Mouse (Mus musculus) limb, embryonic 12.5 days (tissue): ENCODE data around the gene Gm17324. TPM values are rescaled to one million over a fixed set of nuclear protein-coding genes. Genes with fewer than 3 reads are reported as not detected.
"Not testable (repeated sequence)": the region's sequence is repeated elsewhere in the genome, so short reads cannot be mapped to it uniquely, and the experiment has no call there.

Experiments
- ATAC-seq: fragments of 200-750 bp; cut with Nextera tagmentation; 2 replicates; pipeline ENCODE4 v1.8.0; 2017; ENCODE audit warnings: low read depth, moderate TSS enrichment; ENCODE audit not compliant: insufficient number of reproducible peaks, insufficient read depth, low FRiP score, low TSS enrichment
- H3K27ac ChIP-seq: fragments of 300-500 bp; sonication (generic); 2 replicates; pipeline ENCODE4 v1.5.1; 2016; ENCODE audit warnings: mild to moderate bottlenecking, moderate library complexity
- H3K27me3 ChIP-seq: fragments of 300-500 bp; sonication (generic); 2 replicates; pipeline ENCODE4 v1.6.1; 2016; ENCODE audit warnings: mild to moderate bottlenecking, moderate library complexity
- H3K36me3 ChIP-seq: fragments of 300-500 bp; sonication (generic); 2 replicates; pipeline ENCODE4 v1.6.1; 2016; ENCODE audit warnings: mild to moderate bottlenecking, moderate library complexity
- H3K4me1 ChIP-seq: fragments of 300-500 bp; sonication (generic); replicated peaks from 2 replicates; pipeline ENCODE4 v1.6.1; 2016
- H3K4me2 ChIP-seq: fragments of 300-500 bp; sonication (generic); 2 replicates; pipeline ENCODE4 v1.6.1; 2016; ENCODE audit warnings: mild to moderate bottlenecking, moderate library complexity
- H3K4me3 ChIP-seq: fragments of 300-500 bp; sonication (generic); replicated peaks from 2 replicates; pipeline ENCODE4 v1.5.1; 2016; ENCODE audit warnings: mild to moderate bottlenecking
- H3K9ac ChIP-seq: fragments of 300-500 bp; sonication (generic); replicated peaks from 2 replicates; pipeline ENCODE4 v1.6.1; 2016; ENCODE audit warnings: mild to moderate bottlenecking, moderate library complexity
- H3K9me3 ChIP-seq: fragments of 300-500 bp; sonication (generic); 2 replicates; pipeline ENCODE4 v1.6.1; 2016; ENCODE audit warnings: mild to moderate bottlenecking, moderate library complexity
- WGBS: fragments of 180-500 bp; shearing (Covaris S2); methylation state at CpG from one replicate; pipeline ENCODE4 v1.1.7; 2016; 5-methylcytosine and 5-hydroxymethylcytosine counted together
- polyA plus RNA-seq: library from polyadenylated mRNA; unstranded; fragments of >200 nt; fragmentation: Nextera tagmentation; extraction: Ambion mirVana; gene quantifications from 2 replicates; pipeline ENCODE4 v1.2.1, GENCODE M21; 2016

Gm17324 gene
- 0.79 and 0.88 TPM in 2 replicates for polyA plus RNA-seq

- ATAC-seq = peak; percentile 84
- H3K36me3 ChIP-seq = peaks cover 21% of the 10 kb centered on the region
- H3K4me2 ChIP-seq = peak within 1 kb of the TSS; percentile 72
- under 1% methylated on average over 96 of the region's 96 CpGs for WGBS
- peaks cover 8% of the 10 kb centered on the region for H3K4me1 ChIP-seq
- no peaks in the 10 kb centered on the region for H3K9me3 ChIP-seq
- peak within 1 kb of the TSS; percentile 88 for H3K27ac ChIP-seq
- H3K4me3 ChIP-seq = peak within 1 kb of the TSS; percentile 98
- peak within 1 kb of the TSS; percentile 90 for H3K9ac ChIP-seq
- peaks cover 30% of the 10 kb centered on the region for H3K27me3 ChIP-seq
Measured at GRCm38 (mm10) chr9:78447973-78448873, at the start of gene Gm17324, which contains the start of gene Mto1. TSS of gene Gm17324 (minus strand) at chr9:78448786. TSS of gene Mto1 (plus strand) at chr9:78448208.

- no peaks in the 10 kb centered on the region for H3K36me3 ChIP-seq
- no peak overlapping the region for H3K27ac ChIP-seq
- H3K4me3 ChIP-seq = no peak overlapping the region
- no peak overlapping the region for H3K9ac ChIP-seq
- no peaks in the 10 kb centered on the region for H3K27me3 ChIP-seq
- no peak overlapping the region for H3K4me2 ChIP-seq
- H3K4me1 ChIP-seq = 0 out of 2 replicates have a peak, but pooled peaks cover 7% of the 10 kb centered on the region
- no peaks in the 10 kb centered on the region for H3K9me3 ChIP-seq
- no peak for ATAC-seq
- 85% methylated on average over 7 of the region's 7 CpGs for WGBS
Measured at GRCm38 (mm10) chr9:78493171-78493570, 44.6 kb upstream of the Gm17324 start.

GRCm38 (mm10) chr9:78492254-78492653 lies 43.7 kb upstream of the Gm17324 start:
- Histone ChIP-seq H3K4me1 (0 out of 2 replicates have a peak, but pooled peaks cover 7% of the 10 kb centered on the region), H3K27me3 (no peaks in the 10 kb centered on the region), H3K9me3 (no peaks in the 10 kb centered on the region), H3K4me2 (no peak overlapping the region), H3K4me3 (no peak overlapping the region), H3K36me3 (no peaks in the 10 kb centered on the region), H3K9ac (no peak overlapping the region), H3K27ac (no peak overlapping the region)
- 94% methylated on average over 3 of the region's 3 CpGs for WGBS
- no peak for ATAC-seq

GRCm38 (mm10) chr9:78491169-78491568 lies 42.6 kb upstream of the Gm17324 start:
- 75% methylated on average over 3 of the region's 3 CpGs for WGBS
- H3K4me3 ChIP-seq = no peak overlapping the region
- H3K27ac ChIP-seq = no peak overlapping the region
- H3K4me1 ChIP-seq = 0 out of 2 replicates have a peak, but pooled peaks cover 7% of the 10 kb centered on the region
- no peaks in the 10 kb centered on the region for H3K36me3 ChIP-seq
- H3K27me3 ChIP-seq = no peaks in the 10 kb centered on the region
- no peak overlapping the region for H3K9ac ChIP-seq
- no peak for ATAC-seq
- H3K4me2 ChIP-seq = no peak overlapping the region
- no peaks in the 10 kb centered on the region for H3K9me3 ChIP-seq

- Histone ChIP-seq H3K27me3 (no peaks in the 10 kb centered on the region), H3K4me2 (peak within 1 kb of the TSS; percentile 64), H3K9me3 (no peaks in the 10 kb centered on the region), H3K36me3 (no peaks in the 10 kb centered on the region), H3K9ac (peak within 1 kb of the TSS; percentile 60), H3K4me3 (peak within 1 kb of the TSS; percentile 40), H3K27ac (peak within 1 kb of the TSS; percentile 59; the same call in 1 of the 2 replicates), H3K4me1 (0 out of 2 replicates have a peak, but pooled peaks cover 7% of the 10 kb centered on the region)
- ATAC-seq = no peak; the same call in 1 of the 2 replicates
- 4% methylated on average over 15 of the region's 20 CpGs for WGBS
Measured at GRCm38 (mm10) chr9:78488890-78489420, 40.4 kb upstream of the Gm17324 start, which contains the start of gene Eef1a1. TSS of gene Eef1a1 (minus strand) at chr9:78489151.

GRCm38 (mm10) chr9:78488021-78488420 lies 39.4 kb upstream of the Gm17324 start:
- not testable (repeated sequence) for H3K4me2 ChIP-seq, H3K4me1 ChIP-seq, H3K36me3 ChIP-seq, ATAC-seq, H3K4me3 ChIP-seq, H3K27ac ChIP-seq, H3K9ac ChIP-seq, H3K27me3 ChIP-seq, H3K9me3 ChIP-seq
- 97% methylated on average over 5 of the region's 5 CpGs for WGBS

- Histone ChIP-seq H3K4me1 (peaks cover 15% of the 10 kb centered on the region), H3K9me3 (no peaks in the 10 kb centered on the region), H3K4me3 (no peak overlapping the region), H3K4me2 (no peak overlapping the region), H3K27me3 (no peaks in the 10 kb centered on the region), H3K36me3 (peaks cover 6% of the 10 kb centered on the region), H3K27ac (no peak overlapping the region), H3K9ac (no peak overlapping the region)
- 74% methylated on average over 3 of the region's 3 CpGs for WGBS
- ATAC-seq = no peak
Measured at GRCm38 (mm10) chr9:78484660-78485059, 36.1 kb upstream of the Gm17324 start.

GRCm38 (mm10) chr9:78482386-78482785 lies 33.8 kb upstream of the Gm17324 start:
- peak overlapping the region; percentile 50 for H3K4me2 ChIP-seq
- WGBS = 11% methylated on average over 3 of the region's 3 CpGs
- peak overlapping the region; percentile 97 for H3K4me3 ChIP-seq
- H3K4me1 ChIP-seq = peaks cover 16% of the 10 kb centered on the region
- peak overlapping the region; percentile 81 for H3K9ac ChIP-seq
- no peaks in the 10 kb centered on the region for H3K9me3 ChIP-seq
- peaks cover 27% of the 10 kb centered on the region for H3K36me3 ChIP-seq
- no peak for ATAC-seq
- H3K27me3 ChIP-seq = no peaks in the 10 kb centered on the region
- peak overlapping the region; percentile 99 for H3K27ac ChIP-seq

GRCm38 (mm10) chr9:78481423-78482331 lies 33.1 kb upstream of the Gm17324 start:
- peak overlapping the region; percentile 99 for H3K27ac ChIP-seq
- no peaks in the 10 kb centered on the region for H3K9me3 ChIP-seq
- peaks cover 34% of the 10 kb centered on the region for H3K36me3 ChIP-seq
- peak overlapping the region; percentile 97 for H3K4me3 ChIP-seq
- peaks cover 16% of the 10 kb centered on the region for H3K4me1 ChIP-seq
- ATAC-seq = peak; percentile 99
- peak overlapping the region; percentile 68 for H3K4me2 ChIP-seq
- H3K27me3 ChIP-seq = no peaks in the 10 kb centered on the region
- peak overlapping the region; percentile 100 for H3K9ac ChIP-seq
- WGBS = under 1% methylated on average over 72 of the region's 77 CpGs

- peak; percentile 1; the same call in 1 of the 2 replicates for ATAC-seq
- peak overlapping the region; percentile 100 for H3K9ac ChIP-seq
- peak overlapping the region; percentile 99 for H3K27ac ChIP-seq
- H3K36me3 ChIP-seq = peaks cover 39% of the 10 kb centered on the region
- H3K4me2 ChIP-seq = peak overlapping the region; percentile 68
- H3K4me3 ChIP-seq = peak overlapping the region; percentile 97
- no peaks in the 10 kb centered on the region for H3K27me3 ChIP-seq
- no peaks in the 10 kb centered on the region for H3K9me3 ChIP-seq
- H3K4me1 ChIP-seq = peaks cover 16% of the 10 kb centered on the region
- under 1% methylated on average over 45 of the region's 46 CpGs for WGBS
Measured at GRCm38 (mm10) chr9:78480706-78481358, 32.2 kb upstream of the Gm17324 start.
